Mouse (Mus musculus): ENCODE data around the gene Lrrc61. TPM values are rescaled to one million over a fixed set of nuclear protein-coding genes. Genes with fewer than 3 reads are reported as not detected.

Gene Lrrc61
- polyA plus RNA-seq, 1 experiment: 22.7 TPM

DNA sequence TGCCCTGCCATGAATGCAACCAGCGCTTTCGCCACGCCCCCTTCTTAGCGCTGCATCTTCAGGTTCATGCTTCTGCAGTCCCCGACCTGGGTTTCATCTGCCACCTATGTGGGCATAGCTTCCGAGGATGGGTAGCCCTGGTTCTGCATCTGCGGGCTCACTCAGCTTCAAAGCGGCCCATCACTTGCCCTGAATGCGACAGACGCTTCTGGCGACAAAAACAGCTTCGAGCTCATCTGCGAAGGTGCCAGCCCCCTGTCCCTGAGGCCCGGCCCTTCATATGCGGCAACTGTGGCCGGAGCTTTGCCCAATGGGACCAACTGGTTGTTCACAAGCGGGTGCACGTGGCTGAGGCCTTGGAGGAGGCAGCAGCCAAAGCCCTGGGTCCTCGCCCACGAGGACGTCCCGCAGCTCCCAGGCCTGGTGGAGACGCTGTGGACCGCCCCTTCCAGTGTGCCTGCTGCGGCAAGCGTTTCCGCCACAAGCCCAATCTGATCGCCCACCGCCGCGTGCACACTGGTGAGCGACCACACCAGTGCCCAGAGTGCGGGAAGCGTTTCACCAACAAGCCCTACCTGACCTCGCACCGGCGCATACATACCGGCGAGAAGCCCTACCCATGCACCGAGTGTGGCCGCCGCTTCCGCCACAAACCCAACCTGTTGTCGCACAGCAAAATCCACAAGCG is 42.1 kb downstream of the Lrrc61 start:
- no peak overlapping the region for H3K27ac ChIP-seq (ENCODE audit: insufficient read depth, low read length)
- TF ChIP-seq POLR2A (IDR thresholded peaks at IDR 0.05; ENCODE audit: extremely low read depth, insufficient read depth, low read length) (no peak), CTCF (IDR thresholded peaks at IDR 0.05; ENCODE audit: extremely low read depth, insufficient read depth, low read length) (no peak)
- H3K4me1 ChIP-seq (ENCODE audit: control insufficient read depth, insufficient read depth, low read length): peaks cover 4% of the 10 kb centered on the region; the same call in 1 of the 2 replicates
- H3K4me3 ChIP-seq (ENCODE audit: insufficient read depth, low read length): no peak overlapping the region

DNA sequence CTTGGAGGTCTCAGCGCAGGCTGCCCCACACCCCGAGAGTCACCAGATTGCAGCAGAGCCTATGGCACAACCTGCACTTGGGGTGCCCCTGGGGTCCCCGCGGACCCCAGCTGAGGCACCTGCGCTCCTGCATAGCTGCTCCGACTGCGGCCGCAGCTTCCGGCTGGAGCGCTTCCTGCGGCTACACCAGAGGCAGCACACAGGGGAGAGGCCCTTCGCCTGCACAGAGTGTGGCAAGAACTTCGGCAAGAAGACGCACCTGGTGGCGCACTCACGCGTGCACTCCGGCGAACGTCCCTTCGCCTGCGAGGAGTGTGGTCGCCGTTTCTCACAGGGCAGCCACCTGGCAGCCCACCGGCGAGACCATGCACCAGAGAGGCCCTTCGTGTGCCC is 42.6 kb downstream of the Lrrc61 start:
- TF ChIP-seq POLR2A (IDR thresholded peaks at IDR 0.05; ENCODE audit: extremely low read depth, insufficient read depth, low read length): no peak
- no peak for TF ChIP-seq CTCF (IDR thresholded peaks at IDR 0.05; ENCODE audit: extremely low read depth, insufficient read depth, low read length)
- peaks cover 4% of the 10 kb centered on the region; the same call in 1 of the 2 replicates for H3K4me1 ChIP-seq (ENCODE audit: control insufficient read depth, insufficient read depth, low read length)
- H3K4me3 ChIP-seq (ENCODE audit: insufficient read depth, low read length): no peak overlapping the region
- no peak overlapping the region for H3K27ac ChIP-seq (ENCODE audit: insufficient read depth, low read length)

DNA sequence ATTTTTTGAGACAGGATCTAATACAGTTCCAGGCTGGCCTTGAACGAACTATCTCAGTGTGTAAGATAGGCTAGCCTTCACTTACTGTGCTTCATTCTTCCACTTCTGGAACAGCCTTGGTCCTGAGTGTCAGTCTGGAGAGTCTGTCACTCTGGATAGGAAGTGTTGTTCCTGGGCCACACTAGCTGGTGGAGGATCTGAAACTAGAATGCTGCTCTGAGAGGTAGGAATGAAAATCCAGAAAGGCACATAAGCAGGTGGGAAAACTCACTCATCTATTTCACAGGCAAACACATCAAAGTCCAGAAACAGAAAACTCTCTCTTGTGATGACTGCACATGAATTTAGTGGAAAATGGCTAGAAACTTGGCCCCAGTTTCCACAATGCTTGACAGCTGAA is 46.0 kb downstream of the Lrrc61 start:
- H3K4me3 ChIP-seq (ENCODE audit: insufficient read depth, low read length): no peak overlapping the region
- TF ChIP-seq CTCF (IDR thresholded peaks at IDR 0.05; ENCODE audit: extremely low read depth, insufficient read depth, low read length) (no peak), POLR2A (IDR thresholded peaks at IDR 0.05; ENCODE audit: extremely low read depth, insufficient read depth, low read length) (no peak)
- H3K27ac ChIP-seq (ENCODE audit: insufficient read depth, low read length): peak overlapping the region; percentile 55; the same call in 1 of the 2 replicates
- H3K4me1 ChIP-seq (ENCODE audit: control insufficient read depth, insufficient read depth, low read length): peaks cover 3% of the 10 kb centered on the region; the same call in 1 of the 2 replicates

DNA sequence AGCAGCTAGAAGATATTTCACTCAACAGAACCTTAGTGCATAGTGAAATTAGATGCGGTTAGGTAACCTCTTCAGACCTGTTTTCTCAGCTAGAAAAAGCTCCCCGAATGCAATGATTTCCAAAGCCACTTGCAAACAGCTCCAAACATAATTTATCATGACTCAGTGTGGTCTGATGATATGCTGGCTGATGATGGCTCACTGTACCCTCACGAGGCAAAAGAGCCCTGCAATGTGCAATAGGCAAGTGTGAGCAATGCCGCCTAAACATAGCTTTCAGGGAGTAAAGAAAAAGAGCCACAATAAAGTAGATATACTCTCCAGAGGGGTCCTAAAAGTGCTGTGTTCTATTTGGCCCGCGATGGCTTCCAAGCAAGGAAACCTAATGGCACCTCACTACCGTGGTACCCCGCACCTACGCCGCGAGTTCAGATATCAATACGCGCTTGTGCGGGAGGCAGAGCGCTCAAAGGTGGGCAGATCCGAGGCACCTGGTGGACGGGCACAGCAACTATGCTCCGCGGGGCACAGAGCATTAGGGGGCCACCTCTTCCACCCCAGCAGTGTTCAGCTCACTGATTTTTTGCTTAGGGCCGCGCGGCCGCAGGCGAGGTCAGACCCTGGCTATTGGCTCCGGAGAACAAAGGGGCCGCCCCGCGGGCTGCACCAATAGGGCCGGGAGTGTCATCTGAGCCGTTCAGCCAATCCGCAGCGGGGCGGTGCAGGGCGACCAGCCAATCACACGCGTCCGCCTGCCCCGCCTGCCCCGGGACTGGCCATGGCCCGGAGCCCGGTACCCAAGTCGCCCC is 46.9 kb downstream of the Lrrc61 start, which contains the start of gene Zfp775:
Gene Zfp775 (plus strand): TSS at position 793 of the 809 bp plus-strand sequence.
- Histone ChIP-seq H3K4me1 (ENCODE audit: control insufficient read depth, insufficient read depth, low read length) (peaks cover 3% of the 10 kb centered on the region; the same call in 1 of the 2 replicates), H3K27ac (ENCODE audit: insufficient read depth, low read length) (peak within 1 kb of the TSS; percentile 82), H3K4me3 (ENCODE audit: insufficient read depth, low read length) (peak within 1 kb of the TSS; percentile 66)
- TF ChIP-seq CTCF (IDR thresholded peaks at IDR 0.05; ENCODE audit: extremely low read depth, insufficient read depth, low read length): no peak
- TF ChIP-seq POLR2A (IDR thresholded peaks at IDR 0.05; ENCODE audit: extremely low read depth, insufficient read depth, low read length): peak; percentile 72; the same call in 1 of the 2 replicates

DNA sequence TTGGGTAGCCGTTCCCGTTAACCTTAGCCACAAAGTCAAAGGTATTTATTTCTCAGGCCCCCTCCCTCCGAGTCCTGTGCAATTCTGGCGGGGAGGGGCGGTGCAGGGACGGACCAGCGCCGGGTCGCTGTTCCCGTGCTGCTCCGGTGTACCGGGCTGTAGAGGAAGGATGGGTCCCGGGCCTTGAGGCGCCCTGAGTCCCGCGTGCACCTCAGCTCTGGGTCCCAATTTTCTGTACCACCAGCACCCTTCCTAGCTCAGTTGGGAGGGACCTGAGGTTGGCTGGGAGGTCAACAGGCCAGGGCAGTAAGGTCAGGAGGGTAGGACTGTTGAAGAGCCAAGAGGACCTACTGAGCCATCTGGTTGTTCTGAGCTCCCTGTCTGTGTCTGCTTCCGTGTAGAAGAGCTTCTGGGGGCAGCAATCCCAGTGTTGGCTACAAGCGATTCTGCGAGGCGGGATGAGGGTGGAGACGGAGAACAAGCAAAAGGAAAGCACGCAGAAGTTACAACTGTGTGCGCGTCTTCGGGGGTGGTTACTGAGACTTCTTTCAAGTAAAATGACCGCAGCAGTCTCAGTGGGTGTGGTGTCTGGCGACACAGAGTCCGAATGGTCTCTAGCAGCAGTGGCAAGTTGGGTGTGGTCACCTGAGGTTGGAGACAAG is 47.6 kb downstream of the Lrrc61 start:
- peaks cover 3% of the 10 kb centered on the region; the same call in 1 of the 2 replicates for H3K4me1 ChIP-seq (ENCODE audit: control insufficient read depth, insufficient read depth, low read length)
- TF ChIP-seq POLR2A (IDR thresholded peaks at IDR 0.05; ENCODE audit: extremely low read depth, insufficient read depth, low read length) (peak; percentile 49; the same call in 1 of the 2 replicates), CTCF (IDR thresholded peaks at IDR 0.05; ENCODE audit: extremely low read depth, insufficient read depth, low read length) (no peak)
- H3K4me3 ChIP-seq (ENCODE audit: insufficient read depth, low read length): peak overlapping the region; percentile 66
- H3K27ac ChIP-seq (ENCODE audit: insufficient read depth, low read length): peak overlapping the region; percentile 82

DNA sequence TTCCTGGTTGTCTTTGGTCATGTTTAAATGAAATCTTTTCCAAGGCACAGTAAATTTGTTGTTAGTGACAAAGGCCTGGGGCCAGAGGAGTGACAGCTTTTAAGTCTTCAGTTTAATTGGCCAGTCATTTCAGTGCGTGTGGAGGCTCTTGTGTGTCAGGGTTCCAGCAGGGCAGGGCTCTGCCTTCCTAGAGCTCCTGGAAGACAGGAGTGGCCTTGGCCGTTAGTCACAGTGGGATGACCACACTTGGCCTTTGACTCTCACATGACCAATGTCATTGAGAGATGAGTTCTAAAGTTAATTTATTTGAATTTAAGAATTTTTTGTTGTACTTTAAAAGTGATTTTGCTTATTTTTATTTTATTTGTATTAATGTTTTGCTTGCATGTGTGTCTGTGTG is 53.5 kb downstream of the Lrrc61 start:
- TF ChIP-seq POLR2A (IDR thresholded peaks at IDR 0.05; ENCODE audit: extremely low read depth, insufficient read depth, low read length) (no peak), CTCF (IDR thresholded peaks at IDR 0.05; ENCODE audit: extremely low read depth, insufficient read depth, low read length) (no peak)
- no peaks in the 10 kb centered on the region for H3K4me1 ChIP-seq (ENCODE audit: control insufficient read depth, insufficient read depth, low read length)
- H3K4me3 ChIP-seq (ENCODE audit: insufficient read depth, low read length): no peak overlapping the region
- no peak overlapping the region for H3K27ac ChIP-seq (ENCODE audit: insufficient read depth, low read length)

DNA sequence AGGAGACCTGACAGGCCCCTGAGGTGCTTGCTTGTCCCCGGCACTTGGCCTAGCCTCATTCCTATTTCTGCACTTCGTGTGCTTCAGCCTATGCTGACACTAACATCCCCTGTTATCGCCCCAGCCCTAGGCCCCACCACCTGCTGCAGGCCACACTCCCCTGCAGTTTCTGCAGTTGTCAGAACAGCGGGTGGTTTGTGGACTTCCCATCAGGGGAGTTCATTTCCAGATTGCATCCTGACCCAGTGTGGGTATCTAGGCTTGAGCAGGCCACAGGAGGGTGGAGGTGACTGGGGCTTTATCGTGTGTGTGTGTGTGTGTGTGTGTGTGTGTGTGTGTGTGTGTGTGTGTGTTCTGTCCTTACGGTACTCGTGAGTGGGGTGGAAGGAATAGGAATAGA is 54.9 kb downstream of the Lrrc61 start:
- Histone ChIP-seq H3K4me1 (ENCODE audit: control insufficient read depth, insufficient read depth, low read length) (no peaks in the 10 kb centered on the region), H3K27ac (ENCODE audit: insufficient read depth, low read length) (no peak overlapping the region), H3K4me3 (ENCODE audit: insufficient read depth, low read length) (no peak overlapping the region)
- TF ChIP-seq POLR2A (IDR thresholded peaks at IDR 0.05; ENCODE audit: extremely low read depth, insufficient read depth, low read length): no peak
- no peak for TF ChIP-seq CTCF (IDR thresholded peaks at IDR 0.05; ENCODE audit: extremely low read depth, insufficient read depth, low read length)

DNA sequence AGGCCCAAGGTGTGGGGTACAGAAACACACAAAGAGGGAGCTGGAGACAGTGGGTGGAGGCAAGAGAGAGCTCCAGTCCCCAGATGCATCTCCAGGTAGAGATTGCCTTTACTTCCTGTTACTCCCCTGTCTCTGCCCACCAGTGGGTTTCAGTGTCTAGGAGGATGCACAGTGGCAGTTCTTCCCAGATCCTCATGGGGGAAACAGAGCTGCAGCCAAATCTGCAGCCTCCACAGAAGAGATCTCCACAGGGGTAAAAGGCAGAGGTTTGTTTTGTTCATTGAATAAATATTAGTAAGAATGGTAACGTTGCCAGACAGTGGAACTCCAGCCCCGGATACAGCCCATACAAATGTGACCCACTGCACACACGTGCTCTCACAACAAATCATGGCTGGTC is 56.1 kb downstream of the Lrrc61 start:
- H3K4me3 ChIP-seq (ENCODE audit: insufficient read depth, low read length): no peak overlapping the region
- no peak overlapping the region for H3K27ac ChIP-seq (ENCODE audit: insufficient read depth, low read length)
- TF ChIP-seq CTCF (IDR thresholded peaks at IDR 0.05; ENCODE audit: extremely low read depth, insufficient read depth, low read length): no peak
- TF ChIP-seq POLR2A (IDR thresholded peaks at IDR 0.05; ENCODE audit: extremely low read depth, insufficient read depth, low read length): no peak
- no peaks in the 10 kb centered on the region for H3K4me1 ChIP-seq (ENCODE audit: control insufficient read depth, insufficient read depth, low read length)

DNA sequence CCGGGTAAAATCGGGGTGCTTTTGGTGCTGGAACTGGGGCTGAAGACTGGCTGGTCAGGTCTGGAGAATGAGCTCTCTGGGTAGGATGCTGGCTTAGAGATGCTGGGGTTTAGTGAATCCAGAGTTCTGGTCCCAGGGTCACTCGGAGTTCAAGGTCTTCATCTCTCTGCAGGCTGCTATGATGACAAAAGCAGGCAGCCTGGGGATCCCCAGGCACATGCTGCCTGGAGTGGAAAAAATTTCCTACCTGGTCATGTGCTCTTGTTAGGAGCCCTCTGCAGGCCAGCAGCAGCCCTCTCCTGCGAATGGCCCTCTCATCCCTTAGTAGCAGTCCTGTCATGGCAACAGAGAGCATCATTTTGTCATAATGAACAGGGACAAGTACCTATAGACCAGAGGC is 58.9 kb downstream of the Lrrc61 start:
- no peak overlapping the region for H3K4me3 ChIP-seq (ENCODE audit: insufficient read depth, low read length)
- H3K27ac ChIP-seq (ENCODE audit: insufficient read depth, low read length): no peak overlapping the region
- no peaks in the 10 kb centered on the region for H3K4me1 ChIP-seq (ENCODE audit: control insufficient read depth, insufficient read depth, low read length)
- TF ChIP-seq CTCF (IDR thresholded peaks at IDR 0.05; ENCODE audit: extremely low read depth, insufficient read depth, low read length) (no peak), POLR2A (IDR thresholded peaks at IDR 0.05; ENCODE audit: extremely low read depth, insufficient read depth, low read length) (no peak)

All from cortical plate, adult 2 months (tissue).